Mouse (Mus musculus) regulatory T cell (primary cell): ENCODE measurements around the gene Il5.

Source experiments
- in situ Hi-C: fragments of 300-600 bp; cut with MboI, MseI; formaldehyde crosslinking; loops from one replicate; pipeline ENCODE4 v1.15.1; 2025; ENCODE audit warnings: high pct_unique_total_duplicates

Il5 gene

GRCm38 (mm10) chr11:53770125-53770791 lies 49.7 kb downstream of the Il5 start:
- in situ Hi-C loops = no loop called here

DNA sequence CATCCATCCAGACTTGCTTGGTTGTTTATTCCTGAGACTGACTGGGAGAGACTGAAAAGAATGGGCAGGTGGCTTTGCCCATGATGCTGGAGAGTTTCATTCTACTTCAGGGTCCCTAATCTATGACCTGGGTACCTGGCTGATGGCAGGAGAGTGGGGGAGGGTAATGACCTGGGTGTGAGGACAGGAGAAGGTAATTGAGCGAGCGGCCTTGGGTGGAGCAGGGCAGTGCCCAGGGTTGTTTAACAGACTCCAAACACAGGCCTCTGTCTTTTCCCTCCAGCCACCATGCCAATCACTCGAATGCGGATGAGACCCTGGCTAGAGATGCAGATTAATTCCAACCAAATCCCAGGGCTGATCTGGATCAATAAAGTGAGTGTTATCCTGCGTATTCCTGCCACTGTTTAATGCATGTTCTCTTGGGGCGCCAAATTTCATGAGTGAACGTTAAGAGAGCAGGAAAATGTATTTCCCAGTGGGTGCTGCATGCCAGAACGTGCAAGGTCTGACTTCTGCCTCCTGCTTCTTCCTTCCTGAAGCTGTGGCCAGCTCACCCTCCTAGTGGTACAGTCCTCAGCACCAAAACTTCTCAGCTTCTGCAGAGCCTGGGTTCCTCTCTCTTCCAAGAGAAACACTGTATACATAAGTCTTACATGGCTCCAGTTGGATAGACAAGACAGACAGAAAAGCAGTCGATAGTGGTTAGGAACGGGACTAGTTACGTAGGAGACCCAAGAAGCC lies 50.6 kb downstream of the Il5 start:
- in situ Hi-C loops = no loop called here

DNA sequence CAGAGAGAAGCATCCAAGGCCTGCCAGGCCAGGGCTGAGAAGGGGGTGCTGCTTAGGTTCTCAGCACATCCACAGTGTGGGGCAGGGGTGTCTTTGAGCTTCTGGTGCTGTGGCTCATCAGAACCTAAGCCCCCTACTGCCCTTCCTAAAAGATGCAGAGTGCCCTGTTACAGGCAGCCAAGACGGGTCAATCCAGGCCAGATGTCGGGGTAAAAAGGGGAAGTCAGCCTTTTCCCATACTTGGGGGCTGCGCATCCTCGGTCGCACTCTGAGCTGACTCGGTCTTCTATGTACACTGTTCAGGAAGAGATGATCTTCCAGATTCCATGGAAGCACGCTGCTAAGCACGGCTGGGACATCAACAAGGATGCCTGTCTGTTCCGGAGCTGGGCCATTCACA lies 51.9 kb downstream of the Il5 start:
- in situ Hi-C loops = no loop called here

- in situ Hi-C loops = no loop called here
Measured at GRCm38 (mm10) chr11:53773087-53773486, 52.5 kb downstream of the Il5 start, which contains the start of gene Gm17334. Gene Gm17334 (minus strand): TSS chr11:53773187.

DNA sequence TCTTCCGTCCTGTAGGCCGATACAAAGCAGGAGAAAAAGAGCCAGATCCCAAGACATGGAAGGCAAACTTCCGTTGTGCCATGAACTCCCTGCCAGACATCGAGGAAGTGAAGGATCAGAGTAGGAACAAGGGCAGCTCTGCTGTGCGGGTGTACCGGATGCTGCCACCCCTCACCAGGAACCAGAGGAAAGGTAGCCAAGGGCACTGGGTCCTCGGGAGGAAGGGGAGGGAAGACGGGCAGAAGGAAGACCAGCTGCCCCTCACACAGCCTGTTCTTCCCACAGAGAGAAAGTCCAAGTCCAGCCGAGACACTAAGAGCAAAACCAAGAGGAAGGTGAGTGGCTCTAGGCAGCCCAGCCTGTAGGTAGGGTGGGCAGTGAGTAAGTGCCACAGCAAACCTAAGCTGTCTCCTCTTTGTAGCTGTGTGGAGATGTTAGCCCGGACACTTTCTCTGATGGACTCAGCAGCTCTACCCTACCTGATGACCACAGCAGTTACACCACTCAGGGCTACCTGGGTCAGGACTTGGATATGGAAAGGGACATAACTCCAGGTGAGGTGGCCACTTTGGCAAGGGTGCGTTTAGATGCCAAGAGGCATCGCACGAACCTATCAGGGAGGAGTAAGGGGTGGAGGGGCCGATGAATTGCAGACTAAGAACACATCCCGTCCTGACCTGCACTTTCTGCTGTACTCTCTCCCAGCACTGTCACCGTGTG lies 53.2 kb downstream of the Il5 start:
- in situ Hi-C loops = no loop called here
